Mouse (Mus musculus): Measurements from ENCODE around the gene Relb. TPM values are rescaled to one million over a fixed set of nuclear protein-coding genes. Genes with fewer than 3 reads are reported as not detected.

The Relb gene
- polyA plus RNA-seq, 1 experiment, result 25.7 TPM

GRCm38 (mm10) chr7:19664955-19665841 lies 36.0 kb upstream of the Relb start, which contains the start of gene Clptm1:
TSS of gene Clptm1 (minus strand) at chr7:19665033.
- TF ChIP-seq REST (IDR thresholded peaks at IDR 0.05; ENCODE audit: insufficient read depth, insufficient read length) (no peak), CEBPB (IDR thresholded peaks at IDR 0.05; ENCODE audit: insufficient read depth, poor library complexity, severe bottlenecking) (no peak), MYOG (IDR thresholded peaks at IDR 0.05; ENCODE audit: control insufficient read depth in 1 of 3, insufficient read depth in 1 of 3, insufficient read length in 2 of 3, low read depth in 2 of 3) (no peak), USF1 (IDR thresholded peaks at IDR 0.05; ENCODE audit: low read depth) (no peak), SRF (IDR thresholded peaks at IDR 0.05; ENCODE audit: control insufficient read depth, insufficient read length, low read depth) (no peak), E2F4 (IDR thresholded peaks at IDR 0.05; ENCODE audit: insufficient read depth) (no peak), MAX (IDR thresholded peaks at IDR 0.05; ENCODE audit: low read depth) (peak; percentile 3), TCF3 (IDR thresholded peaks at IDR 0.05; ENCODE audit: insufficient read length, low read depth) (no peak), TCF12 (IDR thresholded peaks at IDR 0.05; ENCODE audit: insufficient read depth, poor library complexity, severe bottlenecking) (no peak), MYOD1 (IDR thresholded peaks at IDR 0.05; ENCODE audit: control insufficient read depth in 1 of 3, insufficient read length in 2 of 3, low read depth in 2 of 3) (no peak), POLR2AphosphoS2 (IDR thresholded peaks at IDR 0.05; ENCODE audit: insufficient read length, low read depth) (peak; percentile 74), POLR2A (IDR thresholded peaks at IDR 0.05; ENCODE audit: insufficient read length, low read depth) (peak; percentile 86)
- Histone ChIP-seq H3K4me2 (ENCODE audit: low read depth) (peak within 1 kb of the TSS; percentile 95), H3K36me3 (ENCODE audit: control insufficient read depth, insufficient read depth) (no peaks in the 10 kb centered on the region), H3K4me3 (peak within 1 kb of the TSS; percentile 80), H3K79me2 (ENCODE audit: control insufficient read depth, insufficient read depth) (peaks cover 42% of the 10 kb centered on the region), H3ac (ENCODE audit: control insufficient read depth, insufficient read length) (peak within 1 kb of the TSS; percentile 72), H3K27me3 (ENCODE audit: control insufficient read depth, insufficient read depth, insufficient read length) (no peaks in the 10 kb centered on the region)

- Histone ChIP-seq H3K79me2 (ENCODE audit: control insufficient read depth, insufficient read depth) (peaks cover 44% of the 10 kb centered on the region), H3K27me3 (ENCODE audit: control insufficient read depth, insufficient read depth, insufficient read length) (no peaks in the 10 kb centered on the region), H3ac (ENCODE audit: control insufficient read depth, insufficient read length) (peak overlapping the region; percentile 72), H3K4me2 (ENCODE audit: low read depth) (peak overlapping the region; percentile 95), H3K36me3 (ENCODE audit: control insufficient read depth, insufficient read depth) (no peaks in the 10 kb centered on the region), H3K4me3 (peak overlapping the region; percentile 80)
- TF ChIP-seq TCF12 (IDR thresholded peaks at IDR 0.05; ENCODE audit: insufficient read depth, poor library complexity, severe bottlenecking) (no peak), POLR2AphosphoS2 (IDR thresholded peaks at IDR 0.05; ENCODE audit: insufficient read length, low read depth) (no peak), MYOD1 (IDR thresholded peaks at IDR 0.05; ENCODE audit: control insufficient read depth in 1 of 3, insufficient read length in 2 of 3, low read depth in 2 of 3) (no peak), POLR2A (IDR thresholded peaks at IDR 0.05; ENCODE audit: insufficient read length, low read depth) (no peak), USF1 (IDR thresholded peaks at IDR 0.05; ENCODE audit: low read depth) (no peak), MAX (IDR thresholded peaks at IDR 0.05; ENCODE audit: low read depth) (no peak), CEBPB (IDR thresholded peaks at IDR 0.05; ENCODE audit: insufficient read depth, poor library complexity, severe bottlenecking) (no peak), SRF (IDR thresholded peaks at IDR 0.05; ENCODE audit: control insufficient read depth, insufficient read length, low read depth) (no peak), TCF3 (IDR thresholded peaks at IDR 0.05; ENCODE audit: insufficient read length, low read depth) (no peak), REST (IDR thresholded peaks at IDR 0.05; ENCODE audit: insufficient read depth, insufficient read length) (no peak), MYOG (IDR thresholded peaks at IDR 0.05; ENCODE audit: control insufficient read depth in 1 of 3, insufficient read depth in 1 of 3, insufficient read length in 2 of 3, low read depth in 2 of 3) (no peak), E2F4 (IDR thresholded peaks at IDR 0.05; ENCODE audit: insufficient read depth) (no peak)
These were observed 35.3 kb upstream of the Relb start for GRCm38 (mm10) chr7:19664455-19664954.

- peak overlapping the region; percentile 95 for H3K4me2 ChIP-seq (ENCODE audit: low read depth)
- no peak for TF ChIP-seq REST (IDR thresholded peaks at IDR 0.05; ENCODE audit: insufficient read depth, insufficient read length)
- TF ChIP-seq TCF12 (IDR thresholded peaks at IDR 0.05; ENCODE audit: insufficient read depth, poor library complexity, severe bottlenecking), result no peak
- TF ChIP-seq E2F4 (IDR thresholded peaks at IDR 0.05; ENCODE audit: insufficient read depth), result no peak
- TF ChIP-seq SRF (IDR thresholded peaks at IDR 0.05; ENCODE audit: control insufficient read depth, insufficient read length, low read depth), result no peak
- TF ChIP-seq MAX (IDR thresholded peaks at IDR 0.05; ENCODE audit: low read depth), result no peak
- TF ChIP-seq TCF3 (IDR thresholded peaks at IDR 0.05; ENCODE audit: insufficient read length, low read depth), result no peak
- TF ChIP-seq POLR2A (IDR thresholded peaks at IDR 0.05; ENCODE audit: insufficient read length, low read depth), result no peak
- no peak for TF ChIP-seq POLR2AphosphoS2 (IDR thresholded peaks at IDR 0.05; ENCODE audit: insufficient read length, low read depth)
- no peak for TF ChIP-seq CEBPB (IDR thresholded peaks at IDR 0.05; ENCODE audit: insufficient read depth, poor library complexity, severe bottlenecking)
- no peak for TF ChIP-seq MYOD1 (IDR thresholded peaks at IDR 0.05; ENCODE audit: control insufficient read depth in 1 of 3, insufficient read length in 2 of 3, low read depth in 2 of 3)
- TF ChIP-seq USF1 (IDR thresholded peaks at IDR 0.05; ENCODE audit: low read depth), result no peak
- TF ChIP-seq MYOG (IDR thresholded peaks at IDR 0.05; ENCODE audit: control insufficient read depth in 1 of 3, insufficient read depth in 1 of 3, insufficient read length in 2 of 3, low read depth in 2 of 3), result no peak
- peaks cover 46% of the 10 kb centered on the region for H3K79me2 ChIP-seq (ENCODE audit: control insufficient read depth, insufficient read depth)
- H3K36me3 ChIP-seq (ENCODE audit: control insufficient read depth, insufficient read depth), result no peaks in the 10 kb centered on the region
- H3ac ChIP-seq (ENCODE audit: control insufficient read depth, insufficient read length), result peak overlapping the region; percentile 72
- peak overlapping the region; percentile 80 for H3K4me3 ChIP-seq
- H3K27me3 ChIP-seq (ENCODE audit: control insufficient read depth, insufficient read depth, insufficient read length), result no peaks in the 10 kb centered on the region
These were observed 34.7 kb upstream of the Relb start for GRCm38 (mm10) chr7:19663940-19664339.

GRCm38 (mm10) chr7:19652614-19653013 lies 23.4 kb upstream of the Relb start:
- TF ChIP-seq USF1 (IDR thresholded peaks at IDR 0.05; ENCODE audit: low read depth) (no peak), E2F4 (IDR thresholded peaks at IDR 0.05; ENCODE audit: insufficient read depth) (no peak), TCF12 (IDR thresholded peaks at IDR 0.05; ENCODE audit: insufficient read depth, poor library complexity, severe bottlenecking) (no peak), CEBPB (IDR thresholded peaks at IDR 0.05; ENCODE audit: insufficient read depth, poor library complexity, severe bottlenecking) (no peak), REST (IDR thresholded peaks at IDR 0.05; ENCODE audit: insufficient read depth, insufficient read length) (no peak), MAX (IDR thresholded peaks at IDR 0.05; ENCODE audit: low read depth) (no peak), POLR2A (IDR thresholded peaks at IDR 0.05; ENCODE audit: insufficient read length, low read depth) (no peak), TCF3 (IDR thresholded peaks at IDR 0.05; ENCODE audit: insufficient read length, low read depth) (no peak), MYOG (IDR thresholded peaks at IDR 0.05; ENCODE audit: control insufficient read depth in 1 of 3, insufficient read depth in 1 of 3, insufficient read length in 2 of 3, low read depth in 2 of 3) (no peak), MYOD1 (IDR thresholded peaks at IDR 0.05; ENCODE audit: control insufficient read depth in 1 of 3, insufficient read length in 2 of 3, low read depth in 2 of 3) (no peak), POLR2AphosphoS2 (IDR thresholded peaks at IDR 0.05; ENCODE audit: insufficient read length, low read depth) (no peak)
- no peaks in the 10 kb centered on the region for H3K36me3 ChIP-seq (ENCODE audit: control insufficient read depth, insufficient read depth)

More at GRCm38 (mm10) chr7:19652614-19653013, 23.4 kb upstream of the Relb start:
- Histone ChIP-seq H3K79me2 (ENCODE audit: control insufficient read depth, insufficient read depth) (peaks cover 8% of the 10 kb centered on the region), H3ac (ENCODE audit: control insufficient read depth, insufficient read length) (no peak overlapping the region), H3K27me3 (ENCODE audit: control insufficient read depth, insufficient read depth, insufficient read length) (no peaks in the 10 kb centered on the region), H3K4me2 (ENCODE audit: low read depth) (no peak overlapping the region), H3K4me3 (no peak overlapping the region)

All from myocyte (in vitro differentiated cells).